Mouse (Mus musculus): ENCODE data around the gene Zfp386. TPM values are rescaled to one million over a fixed set of nuclear protein-coding genes. Genes with fewer than 3 reads are reported as not detected.
"Not testable (repeated sequence)": the region's sequence is repeated elsewhere in the genome, so short reads cannot be mapped to it uniquely, and the experiment has no call there.

Zfp386 gene
- 43.7 and 44.3 TPM in 2 replicates for polyA plus RNA-seq (2015; fragmentation: Nextera tagmentation; extraction: Ambion mirVana)

DNA sequence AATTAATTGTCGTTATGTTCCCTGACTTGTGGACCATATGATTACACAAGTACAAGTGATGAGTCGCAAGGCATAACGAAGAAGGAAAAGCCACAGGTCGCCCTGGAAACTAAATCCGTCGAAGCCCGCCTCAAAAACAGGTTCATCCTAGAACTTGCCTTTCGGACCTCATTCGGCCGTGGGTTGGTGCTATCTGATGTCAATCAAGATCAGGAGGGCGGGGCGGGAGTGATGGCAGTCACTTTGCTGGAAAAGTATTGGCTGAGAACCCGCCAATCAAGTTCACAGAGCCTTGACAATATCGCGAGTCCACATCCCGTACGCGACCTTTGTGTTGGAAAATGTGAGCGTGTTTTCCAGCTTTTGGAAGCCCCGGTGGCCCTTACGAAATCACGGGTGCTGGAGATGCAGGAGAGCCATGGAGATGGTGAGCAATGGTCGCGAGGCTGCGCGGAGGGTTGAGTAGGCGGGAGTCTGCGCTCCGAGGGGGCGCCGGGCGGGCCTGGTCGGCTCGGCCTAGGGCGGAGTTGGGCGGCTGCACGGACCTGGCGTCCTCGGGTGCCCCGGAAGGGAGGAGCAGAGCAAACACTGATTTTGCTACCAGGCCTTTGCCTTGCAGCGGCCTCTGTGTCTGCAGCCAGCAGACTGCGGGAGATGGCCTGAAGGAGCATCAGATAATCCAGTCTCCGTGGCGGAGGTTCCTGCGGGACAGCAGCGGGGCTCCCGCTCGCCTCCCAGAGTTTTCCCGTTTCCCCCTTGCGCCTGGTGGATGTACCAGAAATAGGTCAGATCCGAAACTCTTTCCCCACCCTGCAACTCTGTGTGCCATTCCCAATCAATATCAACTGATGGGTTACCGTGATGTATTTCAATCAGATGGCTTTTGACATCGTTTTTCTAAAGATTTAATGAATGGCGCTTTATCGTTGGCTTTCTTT is at the start of gene Zfp386:
Zfp386 (plus strand) TSS at position 285 of the 938 bp plus-strand sequence.
- under 1% methylated on average over 54 of the region's 55 CpGs for WGBS
- Histone ChIP-seq H3K4me2 (peak within 1 kb of the TSS; percentile 57), H3K27ac (peak within 1 kb of the TSS; percentile 97), H3K4me3 (peak within 1 kb of the TSS; percentile 72), H3K4me1 (peaks cover 16% of the 10 kb centered on the region), H3K9me3 (no peaks in the 10 kb centered on the region), H3K9ac (peak within 1 kb of the TSS; percentile 80), H3K27me3 (no peaks in the 10 kb centered on the region), H3K36me3 (peaks cover 9% of the 10 kb centered on the region; the same call in 1 of the 2 replicates)
- ATAC-seq (ENCODE audit: borderline replicate concordance, extremely low read depth, low FRiP score, low TSS enrichment) = peak; percentile 100

DNA sequence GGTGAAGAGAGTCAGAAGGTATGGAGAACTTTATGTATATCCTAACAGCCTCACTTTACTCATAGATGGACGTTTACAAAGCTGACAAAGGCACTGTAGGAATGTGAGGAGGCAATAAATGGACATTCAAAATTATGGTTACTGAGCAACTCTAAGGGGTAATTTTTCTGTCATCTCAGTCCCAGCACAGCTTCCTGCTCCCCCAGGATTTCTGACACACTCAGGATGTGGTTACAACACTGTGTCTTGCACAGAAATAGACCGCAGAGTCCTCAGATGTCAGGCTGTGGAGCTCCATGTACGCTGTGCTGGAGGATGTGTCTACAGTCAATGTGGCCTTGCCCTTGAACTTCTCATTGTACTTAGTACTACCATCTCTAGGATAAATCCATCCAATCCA is 47.7 kb upstream of the Zfp386 start:
- not testable (repeated sequence) for H3K9ac ChIP-seq; H3K4me3 ChIP-seq; H3K9me3 ChIP-seq; H3K36me3 ChIP-seq; H3K4me1 ChIP-seq; H3K27me3 ChIP-seq; ATAC-seq (ENCODE audit: borderline replicate concordance, extremely low read depth, low FRiP score, low TSS enrichment); H3K4me2 ChIP-seq; H3K27ac ChIP-seq
- 58% methylated on average over 3 of the region's 3 CpGs for WGBS

- H3K4me3 ChIP-seq, H3K4me1 ChIP-seq, H3K27ac ChIP-seq: not testable (repeated sequence)
Observed at GRCm38 (mm10) chr12:116002946-116003345, 44.6 kb upstream of the Zfp386 start.

GRCm38 (mm10) chr12:116010812-116011211 is 36.7 kb upstream of the Zfp386 start:
- Histone ChIP-seq H3K4me1 (no peaks in the 10 kb centered on the region), H3K27me3 (no peaks in the 10 kb centered on the region), H3K9me3 (no peaks in the 10 kb centered on the region), H3K9ac (no peak overlapping the region), H3K4me2 (no peak overlapping the region), H3K4me3 (no peak overlapping the region), H3K27ac (no peak overlapping the region), H3K36me3 (no peaks in the 10 kb centered on the region)
- no peak for ATAC-seq (ENCODE audit: borderline replicate concordance, extremely low read depth, low FRiP score, low TSS enrichment)
- WGBS = 74% methylated on average over 2 of the region's 2 CpGs

More at GRCm38 (mm10) chr12:116002946-116003345, 44.6 kb upstream of the Zfp386 start:
- H3K27me3 ChIP-seq; H3K36me3 ChIP-seq; H3K4me2 ChIP-seq; H3K9me3 ChIP-seq; H3K9ac ChIP-seq; ATAC-seq (ENCODE audit: borderline replicate concordance, extremely low read depth, low FRiP score, low TSS enrichment): not testable (repeated sequence)
- 60% methylated on average over 1 of the region's 1 CpGs for WGBS

GRCm38 (mm10) chr12:116028095-116028494 is 19.4 kb upstream of the Zfp386 start:
- no peaks in the 10 kb centered on the region for H3K36me3 ChIP-seq
- ATAC-seq (ENCODE audit: borderline replicate concordance, extremely low read depth, low FRiP score, low TSS enrichment) = no peak
- no peaks in the 10 kb centered on the region for H3K9me3 ChIP-seq
- H3K4me2 ChIP-seq = no peak overlapping the region
- 53% methylated on average over 2 of the region's 2 CpGs for WGBS
- H3K27me3 ChIP-seq = no peaks in the 10 kb centered on the region
- H3K27ac ChIP-seq = no peak overlapping the region
- H3K9ac ChIP-seq = no peak overlapping the region
- H3K4me1 ChIP-seq = no peaks in the 10 kb centered on the region
- H3K4me3 ChIP-seq = no peak overlapping the region

- Histone ChIP-seq H3K27me3 (no peaks in the 10 kb centered on the region), H3K9me3 (no peaks in the 10 kb centered on the region), H3K4me2 (no peak overlapping the region), H3K36me3 (no peaks in the 10 kb centered on the region), H3K27ac (no peak overlapping the region), H3K9ac (no peak overlapping the region), H3K4me3 (no peak overlapping the region), H3K4me1 (no peaks in the 10 kb centered on the region)
- 62% methylated on average over 5 of the region's 5 CpGs for WGBS
- ATAC-seq (ENCODE audit: borderline replicate concordance, extremely low read depth, low FRiP score, low TSS enrichment) = no peak
Observed at GRCm38 (mm10) chr12:116035346-116035745, 12.2 kb upstream of the Zfp386 start.

DNA sequence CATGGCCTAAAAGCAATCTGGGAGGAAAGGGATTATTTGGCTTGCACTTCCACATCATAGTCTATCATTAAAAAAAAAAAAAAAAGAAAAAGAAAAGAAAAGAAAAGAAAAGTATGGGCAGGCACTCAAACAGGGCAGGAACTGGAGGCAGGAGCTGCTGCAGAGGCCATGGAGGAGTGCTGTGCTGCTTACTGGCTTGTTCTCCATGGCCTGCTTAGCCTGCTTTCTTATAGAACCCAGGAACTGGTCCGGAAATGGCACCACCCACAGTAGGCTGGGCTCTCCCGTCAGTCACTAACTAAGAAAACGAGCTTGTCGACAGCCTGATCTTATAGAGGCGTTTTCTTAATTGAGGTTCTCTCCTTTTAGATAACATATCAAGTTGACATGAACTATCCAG is 2.7 kb upstream of the Zfp386 start:
- Histone ChIP-seq H3K9ac (no peak overlapping the region), H3K36me3 (no peaks in the 10 kb centered on the region; the same call in 1 of the 2 replicates), H3K4me1 (peaks cover 16% of the 10 kb centered on the region), H3K4me3 (no peak overlapping the region), H3K4me2 (no peak overlapping the region), H3K9me3 (no peaks in the 10 kb centered on the region), H3K27ac (no peak overlapping the region), H3K27me3 (no peaks in the 10 kb centered on the region)
- no peak for ATAC-seq (ENCODE audit: borderline replicate concordance, extremely low read depth, low FRiP score, low TSS enrichment)
- WGBS = 79% methylated on average over 5 of the region's 5 CpGs

- WGBS = 40% methylated on average over 7 of the region's 7 CpGs
- no peak for ATAC-seq (ENCODE audit: borderline replicate concordance, extremely low read depth, low FRiP score, low TSS enrichment)
- peak overlapping the region; percentile 80 for H3K9ac ChIP-seq
Observed at GRCm38 (mm10) chr12:116048766-116049165, 1.2 kb downstream of the Zfp386 start.

GRCm38 (mm10) chr12:116049236-116049635 is 1.7 kb downstream of the Zfp386 start:
- H3K27me3 ChIP-seq = no peaks in the 10 kb centered on the region
- peaks cover 16% of the 10 kb centered on the region for H3K4me1 ChIP-seq
- no peak overlapping the region for H3K9ac ChIP-seq
- no peak overlapping the region for H3K27ac ChIP-seq
- no peaks in the 10 kb centered on the region for H3K9me3 ChIP-seq
- H3K36me3 ChIP-seq = peaks cover 10% of the 10 kb centered on the region
- H3K4me2 ChIP-seq = peak overlapping the region; percentile 57
- ATAC-seq (ENCODE audit: borderline replicate concordance, extremely low read depth, low FRiP score, low TSS enrichment) = no peak
- 51% methylated on average over 3 of the region's 3 CpGs for WGBS
- peak overlapping the region; percentile 72 for H3K4me3 ChIP-seq

More at GRCm38 (mm10) chr12:116048766-116049165, 1.2 kb downstream of the Zfp386 start:
- Histone ChIP-seq H3K9me3 (no peaks in the 10 kb centered on the region), H3K4me3 (peak overlapping the region; percentile 72), H3K27me3 (no peaks in the 10 kb centered on the region), H3K4me1 (peaks cover 16% of the 10 kb centered on the region), H3K27ac (0 out of 2 replicates have a peak overlapping the region, but pooled peaks have one; percentile 25), H3K4me2 (peak overlapping the region; percentile 57), H3K36me3 (peaks cover 9% of the 10 kb centered on the region; the same call in 1 of the 2 replicates)

DNA sequence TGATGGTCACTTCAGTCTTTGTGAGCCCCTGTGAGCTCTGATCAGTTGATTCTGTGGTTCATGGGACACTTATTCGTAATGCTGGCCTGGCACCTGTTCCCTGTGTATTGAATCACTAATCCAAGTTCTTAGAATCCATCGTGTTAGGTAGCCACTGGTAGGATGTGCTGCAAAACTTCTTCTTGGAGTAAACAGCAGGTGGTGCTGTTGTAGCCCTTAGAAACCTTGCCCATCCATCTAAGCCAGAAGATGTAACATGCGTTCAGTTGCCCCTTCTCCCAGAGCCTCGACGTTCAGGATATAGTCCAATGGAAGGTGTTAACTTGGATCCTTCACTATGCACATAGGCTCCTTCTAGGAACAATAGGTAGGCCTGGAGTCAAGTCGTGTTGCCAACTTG is 2.2 kb downstream of the Zfp386 start:
- H3K27me3 ChIP-seq = no peaks in the 10 kb centered on the region
- H3K9me3 ChIP-seq = no peaks in the 10 kb centered on the region
- H3K9ac ChIP-seq = no peak overlapping the region
- no peak overlapping the region for H3K4me3 ChIP-seq
- peaks cover 16% of the 10 kb centered on the region for H3K4me1 ChIP-seq
- H3K4me2 ChIP-seq = no peak overlapping the region
- no peak for ATAC-seq (ENCODE audit: borderline replicate concordance, extremely low read depth, low FRiP score, low TSS enrichment)
- peaks cover 15% of the 10 kb centered on the region for H3K36me3 ChIP-seq
- WGBS = 81% methylated on average over 6 of the region's 6 CpGs
- H3K27ac ChIP-seq = no peak overlapping the region

- Histone ChIP-seq H3K27ac (no peak overlapping the region), H3K4me1 (peaks cover 3% of the 10 kb centered on the region; the same call in 1 of the 2 replicates), H3K36me3 (peaks cover 54% of the 10 kb centered on the region), H3K27me3 (no peaks in the 10 kb centered on the region), H3K9me3 (peaks cover 2% of the 10 kb centered on the region; the same call in 1 of the 2 replicates), H3K9ac (no peak overlapping the region), H3K4me2 (no peak overlapping the region), H3K4me3 (no peak overlapping the region)
- ATAC-seq (ENCODE audit: borderline replicate concordance, extremely low read depth, low FRiP score, low TSS enrichment) = no peak
- WGBS = 93% methylated on average over 8 of the region's 8 CpGs
Observed at GRCm38 (mm10) chr12:116054342-116054741, 6.8 kb downstream of the Zfp386 start.

DNA sequence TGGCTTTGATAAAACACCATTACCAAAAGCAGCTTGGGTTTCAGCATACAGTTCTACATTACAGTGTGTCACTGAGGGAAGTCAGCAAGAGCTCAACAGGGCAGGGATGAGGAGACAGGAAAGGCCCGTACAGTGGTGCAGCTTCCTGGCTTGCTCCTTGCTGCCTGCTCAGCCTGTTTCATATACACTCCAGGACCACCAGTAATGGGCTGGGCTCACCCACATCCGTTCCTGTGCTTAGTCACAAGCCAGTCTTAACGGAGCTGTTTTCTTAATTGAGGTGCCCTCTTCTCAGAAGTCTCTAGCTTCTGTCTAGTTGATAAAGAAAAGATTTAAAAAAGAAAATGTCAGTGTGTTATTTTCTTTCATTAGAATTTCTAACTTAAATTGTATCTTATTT is 8.6 kb downstream of the Zfp386 start:
- peaks cover 65% of the 10 kb centered on the region for H3K36me3 ChIP-seq
- no peak for ATAC-seq (ENCODE audit: borderline replicate concordance, extremely low read depth, low FRiP score, low TSS enrichment)
- no peaks in the 10 kb centered on the region for H3K4me1 ChIP-seq
- no peak overlapping the region for H3K9ac ChIP-seq
- H3K4me2 ChIP-seq = no peak overlapping the region
- H3K27me3 ChIP-seq = no peaks in the 10 kb centered on the region
- H3K9me3 ChIP-seq = peaks cover 13% of the 10 kb centered on the region
- no peak overlapping the region for H3K4me3 ChIP-seq
- WGBS = 86% methylated on average over 3 of the region's 3 CpGs
- no peak overlapping the region for H3K27ac ChIP-seq

Measured in lung, embryonic 15.5 days (tissue).